Mouse (Mus musculus) lung, postnatal 0 days (tissue): Measurements from ENCODE around the gene 5730522E02Rik. TPM values are rescaled to one million over a fixed set of nuclear protein-coding genes. Genes with fewer than 3 reads are reported as not detected.

ENCODE experiments used
- ATAC-seq: fragments of 200-750 bp; cut with Nextera tagmentation; 2 replicates; pipeline ENCODE4 v1.8.0; 2017; ENCODE audit warnings: moderate library complexity
- DNase-seq: peaks from one replicate; pipeline ENCODE4 v3.0.0-alpha.2; 2016; ENCODE audit warnings: low spot score
- H3K27ac ChIP-seq: fragments of 300-500 bp; sonication (generic); 2 replicates; pipeline ENCODE4 v1.5.1; 2014; ENCODE audit warnings: antibody characterized with exemption, mild to moderate bottlenecking, low read length, mixed read lengths
- H3K27me3 ChIP-seq: fragments of 300-500 bp; sonication (generic); replicated peaks from 2 replicates; pipeline ENCODE4 v1.6.1; 2014; ENCODE audit warnings: low read length, mixed read lengths; ENCODE audit not compliant: insufficient read depth
- H3K36me3 ChIP-seq: fragments of 300-500 bp; sonication (generic); 2 replicates; pipeline ENCODE4 v1.6.1; 2014; ENCODE audit warnings: low read length, mixed read lengths; ENCODE audit not compliant: insufficient read depth
- H3K4me1 ChIP-seq: fragments of 300-500 bp; sonication (generic); 2 replicates; pipeline ENCODE4 v1.6.1; 2014; ENCODE audit warnings: antibody characterized with exemption, low read depth, low read length, mixed read lengths; ENCODE audit not compliant: insufficient read depth
- H3K4me2 ChIP-seq: fragments of 300-500 bp; sonication (generic); replicated peaks from 2 replicates; pipeline ENCODE4 v1.6.1; 2014; ENCODE audit warnings: low read depth, mild to moderate bottlenecking, low read length, moderate library complexity, mixed read lengths
- H3K4me3 ChIP-seq: fragments of 300-500 bp; sonication (generic); 2 replicates; pipeline ENCODE4 v1.5.1; 2014; ENCODE audit warnings: low read depth, low read length
- H3K9ac ChIP-seq: fragments of 300-500 bp; sonication (generic); replicated peaks from 2 replicates; pipeline ENCODE4 v1.6.1; 2014; ENCODE audit warnings: low read depth, mild to moderate bottlenecking
- H3K9me3 ChIP-seq: fragments of 300-500 bp; sonication (generic); 2 replicates; pipeline ENCODE4 v1.6.1; 2016; ENCODE audit warnings: low read length, mixed read lengths
- CTCF ChIP-seq: IDR thresholded peaks from 2 replicates; pipeline ENCODE4 v1.5.1; 2016; ENCODE audit warnings: antibody characterized with exemption, mild to moderate bottlenecking
- EP300 ChIP-seq: IDR thresholded peaks from 2 replicates; pipeline ENCODE4 v1.6.1; 2016; ENCODE audit warnings: antibody characterized with exemption, mild to moderate bottlenecking, control low read depth
- WGBS: fragments of 180-500 bp; shearing (Covaris S2); extraction: QIAGEN DNeasy Blood & Tissue Kit; methylation state at CpG from one replicate; pipeline ENCODE4 v1.1.7; 2014; 5-methylcytosine and 5-hydroxymethylcytosine counted together
- polyA plus RNA-seq: library from polyadenylated mRNA; unstranded; fragments of >200 nt; fragmentation: Nextera tagmentation; extraction: Ambion mirVana; gene quantifications from 2 replicates; pipeline ENCODE4 v1.2.1, GENCODE M21; 2015

5730522E02Rik gene
- polyA plus RNA-seq, 1 experiment from 2014 or later = 0.42 TPM

GRCm38 (mm10) chr11:26098933-26099332 is 111.6 kb downstream of the 5730522E02Rik start:
- Histone ChIP-seq H3K36me3 (no peaks in the 10 kb centered on the region), H3K9me3 (no peaks in the 10 kb centered on the region), H3K27ac (no peak overlapping the region), H3K4me1 (no peaks in the 10 kb centered on the region), H3K4me3 (no peak overlapping the region), H3K4me2 (no peak overlapping the region), H3K9ac (no peak overlapping the region), H3K27me3 (no peaks in the 10 kb centered on the region)
- DNase-seq = no peak
- no peak for ATAC-seq
- TF ChIP-seq EP300 (no peak), CTCF (no peak)
- 87% methylated on average over 2 of the region's 2 CpGs for WGBS

- Histone ChIP-seq H3K9ac (no peak overlapping the region), H3K27me3 (no peaks in the 10 kb centered on the region), H3K27ac (no peak overlapping the region), H3K36me3 (no peaks in the 10 kb centered on the region), H3K4me3 (no peak overlapping the region), H3K4me1 (no peaks in the 10 kb centered on the region), H3K9me3 (no peaks in the 10 kb centered on the region), H3K4me2 (no peak overlapping the region)
- WGBS = 63% methylated on average over 1 of the region's 1 CpGs
- TF ChIP-seq EP300 (no peak), CTCF (no peak)
- ATAC-seq (no peak), DNase-seq (no peak)
Measured at GRCm38 (mm10) chr11:26096095-26096494, 114.5 kb downstream of the 5730522E02Rik start.

- H3K27ac ChIP-seq = no peak overlapping the region
- H3K27me3 ChIP-seq = no peaks in the 10 kb centered on the region
- H3K9me3 ChIP-seq = no peaks in the 10 kb centered on the region
- TF ChIP-seq CTCF = no peak
- TF ChIP-seq EP300 = no peak
- DNase-seq = no peak
- H3K4me2 ChIP-seq = no peak overlapping the region
- no peak overlapping the region for H3K9ac ChIP-seq
- WGBS = 73% methylated on average over 5 of the region's 5 CpGs
- ATAC-seq = no peak
- no peak overlapping the region for H3K4me3 ChIP-seq
- H3K4me1 ChIP-seq = no peaks in the 10 kb centered on the region
- no peaks in the 10 kb centered on the region for H3K36me3 ChIP-seq
Measured at GRCm38 (mm10) chr11:26088993-26089392, 121.6 kb downstream of the 5730522E02Rik start.

- Histone ChIP-seq H3K4me1 (no peaks in the 10 kb centered on the region), H3K27ac (no peak overlapping the region), H3K4me2 (no peak overlapping the region), H3K9me3 (no peaks in the 10 kb centered on the region), H3K36me3 (no peaks in the 10 kb centered on the region), H3K4me3 (no peak overlapping the region), H3K9ac (no peak overlapping the region), H3K27me3 (no peaks in the 10 kb centered on the region)
- ATAC-seq = no peak
- 81% methylated on average over 7 of the region's 7 CpGs for WGBS
- TF ChIP-seq CTCF = no peak
- no peak for TF ChIP-seq EP300
- DNase-seq = no peak
Measured at GRCm38 (mm10) chr11:26086679-26087078, 123.9 kb downstream of the 5730522E02Rik start.

GRCm38 (mm10) chr11:26085380-26086035 is 125.1 kb downstream of the 5730522E02Rik start:
- no peak overlapping the region for H3K27ac ChIP-seq
- no peaks in the 10 kb centered on the region for H3K4me1 ChIP-seq
- DNase-seq (peak; percentile 10), ATAC-seq (no peak)
- 23% methylated on average over 6 of the region's 6 CpGs for WGBS
- no peak overlapping the region for H3K4me2 ChIP-seq
- H3K27me3 ChIP-seq = no peaks in the 10 kb centered on the region
- no peaks in the 10 kb centered on the region for H3K9me3 ChIP-seq
- no peak overlapping the region for H3K9ac ChIP-seq
- no peaks in the 10 kb centered on the region for H3K36me3 ChIP-seq
- no peak overlapping the region for H3K4me3 ChIP-seq
- no peak for TF ChIP-seq EP300
- TF ChIP-seq CTCF = no peak

GRCm38 (mm10) chr11:26076335-26076734 is 134.2 kb downstream of the 5730522E02Rik start:
- WGBS = 54% methylated on average over 2 of the region's 2 CpGs
- Histone ChIP-seq H3K9ac (no peak overlapping the region), H3K4me3 (no peak overlapping the region), H3K9me3 (no peaks in the 10 kb centered on the region), H3K27ac (no peak overlapping the region), H3K27me3 (no peaks in the 10 kb centered on the region), H3K36me3 (no peaks in the 10 kb centered on the region), H3K4me2 (no peak overlapping the region), H3K4me1 (no peaks in the 10 kb centered on the region)
- TF ChIP-seq CTCF (no peak), EP300 (no peak)
- DNase-seq (no peak), ATAC-seq (no peak)

- Histone ChIP-seq H3K9me3 (no peaks in the 10 kb centered on the region), H3K36me3 (no peaks in the 10 kb centered on the region), H3K27ac (no peak overlapping the region), H3K27me3 (no peaks in the 10 kb centered on the region), H3K4me3 (no peak overlapping the region), H3K9ac (no peak overlapping the region), H3K4me2 (no peak overlapping the region), H3K4me1 (no peaks in the 10 kb centered on the region)
- DNase-seq (no peak), ATAC-seq (no peak)
- WGBS = 75% methylated on average over 6 of the region's 6 CpGs
- TF ChIP-seq CTCF (no peak), EP300 (no peak)
Measured at GRCm38 (mm10) chr11:26075536-26075935, 135.0 kb downstream of the 5730522E02Rik start.
